Mouse (Mus musculus) heart, postnatal 0 days (tissue): Measurements from ENCODE around the gene Zfand3. TPM values are rescaled to one million over a fixed set of nuclear protein-coding genes. Genes with fewer than 3 reads are reported as not detected.

Experiments used
- ATAC-seq: fragments of 200-750 bp; cut with Nextera tagmentation; 2 replicates; pipeline ENCODE4 v1.8.0; 2017; ENCODE audit warnings: low read depth, moderate number of reproducible peaks, moderate library complexity; ENCODE audit not compliant: insufficient read depth
- DNase-seq: peaks from one replicate; pipeline ENCODE4 v3.0.0-alpha.2; 2016; ENCODE audit warnings: low spot score
- H3K27ac ChIP-seq: fragments of 300-500 bp; sonication (generic); 2 replicates; pipeline ENCODE4 v1.5.1; 2014; ENCODE audit warnings: low read depth, mild to moderate bottlenecking
- H3K27me3 ChIP-seq: fragments of 300-500 bp; sonication (generic); 2 replicates; pipeline ENCODE4 v1.6.1; 2014; ENCODE audit warnings: low read length, mixed read lengths; ENCODE audit not compliant: control insufficient read depth, insufficient read depth
- H3K36me3 ChIP-seq: fragments of 300-500 bp; sonication (generic); replicated peaks from 2 replicates; pipeline ENCODE4 v1.6.1; 2014; ENCODE audit warnings: low read length, mixed read lengths; ENCODE audit not compliant: control insufficient read depth, insufficient read depth
- H3K4me1 ChIP-seq: fragments of 300-500 bp; sonication (generic); 2 replicates; pipeline ENCODE4 v1.6.1; 2014; ENCODE audit warnings: antibody characterized with exemption; ENCODE audit not compliant: control insufficient read depth, insufficient read depth
- H3K4me2 ChIP-seq: fragments of 300-500 bp; sonication (generic); 2 replicates; pipeline ENCODE4 v1.6.1; 2014; ENCODE audit warnings: low read depth, mild to moderate bottlenecking, low read length, moderate library complexity
- H3K4me3 ChIP-seq: fragments of 300-500 bp; sonication (generic); 2 replicates; pipeline ENCODE4 v1.5.1; 2014; ENCODE audit warnings: low read depth, low read length
- H3K9ac ChIP-seq: fragments of 300-500 bp; sonication (generic); replicated peaks from 2 replicates; pipeline ENCODE4 v1.6.1; 2014; ENCODE audit warnings: low read depth, low read length, mixed read lengths
- H3K9me3 ChIP-seq: fragments of 300-500 bp; sonication (generic); replicated peaks from 2 replicates; pipeline ENCODE4 v1.6.1; 2016; ENCODE audit warnings: low read length; ENCODE audit not compliant: control insufficient read depth
- CTCF ChIP-seq: IDR thresholded peaks from 2 replicates; pipeline ENCODE4 v1.5.1; 2016; ENCODE audit warnings: antibody characterized with exemption, control low read depth, low read depth
- EP300 ChIP-seq: IDR thresholded peaks from 2 replicates; pipeline ENCODE4 v1.6.1; 2016; ENCODE audit warnings: antibody characterized with exemption, low read depth
- WGBS: fragments of 180-500 bp; shearing (Covaris S2); extraction: QIAGEN DNeasy Blood & Tissue Kit; methylation state at CpG from one replicate; pipeline ENCODE4 v1.1.7; 2014; 5-methylcytosine and 5-hydroxymethylcytosine counted together
- polyA plus RNA-seq: library from polyadenylated mRNA; unstranded; fragments of >200 nt; fragmentation: Nextera tagmentation; extraction: Ambion mirVana; gene quantifications from 2 replicates; pipeline ENCODE4 v1.2.1, GENCODE M21; 2015
- total RNA-seq: library from RNA; depleted of rRNA; stranded (reverse); fragments of >200 nt; gene quantifications from 2 replicates; pipeline ENCODE4 v1.2.3, GENCODE M21; 2014; ENCODE audit warnings: low replicate concordance

Gene Zfand3
- total and polyA plus RNA-seq, 2 experiments from 2014 or later = 49.0 to 131 TPM

DNA sequence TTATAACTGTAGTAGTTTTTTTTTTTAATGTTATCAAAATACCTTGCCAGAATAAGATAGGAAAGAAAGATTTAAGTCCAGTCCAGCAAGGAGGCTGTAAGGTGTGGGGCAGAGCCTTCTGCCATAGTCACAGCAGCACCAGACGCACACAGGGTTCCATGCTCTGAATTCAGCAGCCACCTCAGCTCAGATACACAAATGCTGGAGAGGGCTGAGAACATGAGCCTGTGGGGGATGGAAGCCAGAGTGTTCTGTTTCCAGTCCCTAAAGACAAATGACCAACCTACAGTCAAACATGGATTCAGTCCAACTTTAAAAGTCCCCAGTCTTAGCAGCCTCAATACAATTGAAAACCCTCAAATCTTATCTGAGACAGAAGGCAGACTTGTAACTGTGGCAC is 150.3 kb downstream of the Zfand3 start:
- Histone ChIP-seq H3K9ac (no peak overlapping the region), H3K27me3 (no peaks in the 10 kb centered on the region), H3K4me3 (no peak overlapping the region), H3K4me1 (peaks cover 30% of the 10 kb centered on the region), H3K36me3 (no peaks in the 10 kb centered on the region), H3K4me2 (no peak overlapping the region), H3K27ac (peak overlapping the region; percentile 44; the same call in 1 of the 2 replicates), H3K9me3 (no peaks in the 10 kb centered on the region)
- 30% methylated on average over 1 of the region's 1 CpGs for WGBS
- TF ChIP-seq EP300 = no peak
- no peak for TF ChIP-seq CTCF
- DNase-seq (no peak), ATAC-seq (no peak)

DNA sequence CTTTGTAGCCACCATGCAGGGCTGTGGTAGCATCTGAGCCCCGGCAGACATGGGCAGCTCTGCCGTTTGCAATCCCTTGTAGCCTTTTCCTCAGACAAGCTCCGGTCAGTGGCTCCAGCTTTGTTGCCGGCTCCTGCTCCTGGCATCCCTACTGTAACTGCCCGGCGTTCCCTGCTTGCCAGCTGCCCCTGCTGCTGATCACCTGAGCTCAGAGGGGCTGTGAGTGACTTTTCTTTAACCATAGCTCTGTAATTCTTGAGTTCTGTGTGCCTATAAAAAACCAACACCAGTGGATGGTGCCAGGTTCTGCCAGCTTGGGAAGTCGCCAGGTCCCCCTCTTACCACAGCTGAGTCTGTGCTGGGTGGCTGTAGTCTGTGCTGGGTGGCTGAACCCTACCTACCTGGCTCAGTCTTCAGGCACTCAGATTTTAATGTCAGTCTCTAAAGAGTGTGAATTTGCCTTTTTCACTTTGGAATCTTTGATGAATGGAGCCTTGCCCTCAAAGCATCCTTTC is 150.9 kb downstream of the Zfand3 start:
- Histone ChIP-seq H3K4me2 (no peak overlapping the region), H3K27me3 (no peaks in the 10 kb centered on the region), H3K9ac (no peak overlapping the region), H3K4me1 (peaks cover 30% of the 10 kb centered on the region), H3K27ac (peak overlapping the region; percentile 44; the same call in 1 of the 2 replicates), H3K36me3 (no peaks in the 10 kb centered on the region), H3K9me3 (no peaks in the 10 kb centered on the region), H3K4me3 (no peak overlapping the region)
- no peak for ATAC-seq
- TF ChIP-seq CTCF (no peak), EP300 (no peak)
- no peak for DNase-seq
- WGBS = 43% methylated on average over 7 of the region's 7 CpGs

DNA sequence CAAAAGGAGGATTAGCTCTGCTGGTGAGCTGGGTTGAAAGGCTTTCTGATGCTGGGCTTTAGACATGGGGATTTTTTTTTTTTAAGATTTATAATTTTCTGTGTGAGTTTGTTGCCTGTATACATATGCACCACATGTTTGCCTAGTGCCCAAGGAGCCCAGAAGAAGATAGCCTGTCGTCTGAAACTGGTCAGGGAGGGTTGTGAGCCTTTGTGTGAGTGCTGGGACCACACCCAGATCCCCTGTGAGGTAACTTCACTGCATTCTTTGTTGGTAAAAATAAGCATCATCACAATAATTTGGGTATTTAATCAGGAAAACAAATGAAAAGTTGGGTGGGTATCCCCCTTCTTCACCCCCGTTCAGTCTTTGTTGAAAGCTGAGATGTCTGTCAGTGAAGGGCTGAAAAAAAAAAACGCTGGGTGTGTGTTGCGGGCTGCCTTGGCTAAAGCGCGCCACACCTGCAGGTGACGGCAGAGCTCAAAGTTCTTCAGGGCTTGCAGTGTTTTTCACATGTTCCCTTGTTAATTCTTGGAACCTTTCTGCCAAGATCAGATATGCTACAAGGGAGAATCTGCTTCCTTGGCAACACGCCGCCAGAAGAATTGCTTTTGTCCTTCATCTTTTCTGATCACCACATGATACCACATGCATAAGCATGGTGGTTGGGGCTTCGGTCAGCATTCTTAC is 154.0 kb downstream of the Zfand3 start:
- Histone ChIP-seq H3K27me3 (no peaks in the 10 kb centered on the region), H3K36me3 (no peaks in the 10 kb centered on the region), H3K9ac (no peak overlapping the region), H3K4me1 (peaks cover 34% of the 10 kb centered on the region), H3K9me3 (no peaks in the 10 kb centered on the region), H3K27ac (no peak overlapping the region), H3K4me3 (no peak overlapping the region), H3K4me2 (no peak overlapping the region)
- ATAC-seq (no peak), DNase-seq (no peak)
- 73% methylated on average over 10 of the region's 10 CpGs for whole genome bisulfite sequencing
- TF ChIP-seq CTCF (no peak), EP300 (no peak)

DNA sequence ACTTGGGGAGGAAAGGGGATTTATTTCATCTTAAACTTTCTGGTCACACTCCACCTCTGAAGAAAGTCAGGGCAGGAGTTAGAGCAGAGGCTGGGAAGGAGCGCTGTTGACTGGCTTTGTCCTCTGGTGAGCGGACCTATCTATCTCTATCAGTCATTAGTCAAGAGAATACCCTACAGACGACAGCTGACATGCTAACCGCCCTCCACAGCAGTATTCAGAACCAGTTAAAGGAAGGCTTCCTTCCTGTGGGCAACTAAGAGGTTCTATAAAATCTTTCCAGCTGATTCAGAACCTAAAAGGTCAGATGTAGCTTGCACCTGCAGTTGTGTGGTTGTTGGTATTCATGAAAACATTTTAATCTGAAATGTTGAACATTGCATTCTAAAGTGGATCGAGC is 154.8 kb downstream of the Zfand3 start:
- H3K4me1 ChIP-seq = peaks cover 38% of the 10 kb centered on the region

DNA sequence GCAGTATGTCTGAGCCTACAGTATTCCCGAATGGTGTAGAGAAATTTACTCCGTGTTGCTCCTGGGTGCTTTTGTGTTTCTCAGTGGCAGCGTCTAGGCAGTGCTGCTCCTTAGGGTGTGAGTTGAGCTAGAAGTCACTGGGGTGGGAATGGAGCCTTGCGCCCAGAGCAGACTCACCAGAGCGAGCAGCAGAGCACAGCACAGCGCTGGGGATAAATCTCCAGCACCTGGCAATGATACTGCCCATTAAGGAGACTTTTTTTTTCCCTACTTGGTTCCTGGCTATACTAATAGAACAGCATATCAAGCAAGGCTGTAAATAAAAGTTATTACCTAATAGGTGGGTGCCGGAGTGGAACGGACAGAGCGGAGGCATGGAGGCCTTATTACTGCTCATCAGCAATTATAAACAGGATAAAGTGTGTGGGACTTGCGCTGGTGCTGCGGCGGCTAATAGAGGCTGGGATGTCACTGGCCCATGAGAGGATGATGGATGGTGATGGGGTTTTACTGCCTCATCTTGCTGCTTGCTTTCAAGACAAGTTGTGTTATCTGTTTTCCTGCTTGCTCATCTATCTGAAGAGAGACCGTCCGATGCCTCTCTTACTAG is 156.4 kb downstream of the Zfand3 start:
- peaks cover 41% of the 10 kb centered on the region for H3K4me1 ChIP-seq
- H3K9ac ChIP-seq = no peak overlapping the region
- DNase-seq (no peak), ATAC-seq (no peak)
- H3K9me3 ChIP-seq = no peaks in the 10 kb centered on the region
- no peak for TF ChIP-seq CTCF
- TF ChIP-seq EP300 = no peak
- H3K27ac ChIP-seq = no peak overlapping the region
- 83% methylated on average over 14 of the region's 14 CpGs for WGBS
- H3K36me3 ChIP-seq = no peaks in the 10 kb centered on the region
- no peak overlapping the region for H3K4me3 ChIP-seq
- no peak overlapping the region for H3K4me2 ChIP-seq
- no peaks in the 10 kb centered on the region for H3K27me3 ChIP-seq

More for the DNA sequence above, 154.8 kb downstream of the Zfand3 start:
- Histone ChIP-seq H3K4me3 (no peak overlapping the region), H3K4me2 (no peak overlapping the region), H3K27ac (no peak overlapping the region), H3K36me3 (no peaks in the 10 kb centered on the region), H3K27me3 (no peaks in the 10 kb centered on the region), H3K9me3 (no peaks in the 10 kb centered on the region), H3K9ac (no peak overlapping the region)
- ATAC-seq (no peak), DNase-seq (no peak)
- TF ChIP-seq EP300 (no peak), CTCF (no peak)
- 51% methylated on average over 5 of the region's 5 CpGs for WGBS
